Mouse (Mus musculus) activated CD4-positive, CD25-positive, alpha-beta regulatory T cell, adult 9 weeks (primary cell): ENCODE data around the gene Rps24. TPM values are rescaled to one million over a fixed set of nuclear protein-coding genes. Genes with fewer than 3 reads are reported as not detected.

Experiments
- polyA plus RNA-seq: library from polyadenylated mRNA; unstranded; fragments of 100-300 nt; shearing (Covaris generic); gene quantifications from one replicate; pipeline ENCODE4 v1.2.1, GENCODE M21; 2017

Gene Rps24
- 1,458 TPM for polyA plus RNA-seq

DNA sequence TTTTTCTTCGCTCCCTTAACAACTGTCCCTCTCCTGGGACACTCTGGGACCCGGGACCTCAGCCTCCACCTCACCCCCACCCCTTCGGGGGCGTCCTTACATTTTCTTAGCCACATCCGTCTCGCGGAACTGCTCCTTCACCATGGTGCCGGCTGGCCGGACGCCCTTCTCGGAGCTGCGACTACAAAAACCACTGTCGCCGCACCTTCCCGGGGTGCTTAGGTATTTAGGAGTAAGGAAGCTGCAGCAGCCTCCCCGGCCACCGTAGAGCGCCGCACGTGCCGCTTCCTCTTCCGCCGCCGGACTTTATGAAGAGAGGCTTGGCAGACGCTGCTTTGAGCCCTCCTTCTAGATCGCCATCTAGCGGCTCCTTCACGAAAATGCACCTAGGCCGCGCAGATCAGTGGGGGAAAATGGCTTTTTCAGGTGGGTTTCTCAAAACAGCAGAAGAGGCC is at the start of gene Rps24, which contains the start of gene Polr3a:
TSS of gene Rps24 (plus strand) at position 353 of the 455 bp plus-strand sequence.
TSS of gene Polr3a (minus strand) at position 286 of the 455 bp plus-strand sequence.

Other genes starting within 250 kb of the Rps24 start
- 0.15 TPM for gene Dlg5, start 241.2 kb upstream of the Rps24 start, polyA plus RNA-seq
- gene E330034G19Rik, start 193.9 kb upstream of the Rps24 start, polyA plus RNA-seq: not detected
- 31.0 TPM for gene Polr3a, start 67 bp upstream of the Rps24 start, polyA plus RNA-seq